Mouse (Mus musculus) cortical plate, adult 2 months (tissue): Measurements from ENCODE around the gene E030018B13Rik. TPM values are rescaled to one million over a fixed set of nuclear protein-coding genes. Genes with fewer than 3 reads are reported as not detected.
A peak's percentile ranks its signal among the peaks of the same experiment; 100 is the strongest.

Source experiments
- H3K27ac ChIP-seq: fragments of 200-500 bp; 2 replicates; pipeline ENCODE4 v1.5.1; 2012; ENCODE audit warnings: low read length, control low read depth, inconsistent platforms; ENCODE audit not compliant: insufficient read depth
- H3K4me1 ChIP-seq: fragments of 200-500 bp; 2 replicates; pipeline ENCODE4 v1.6.1; 2011; ENCODE audit warnings: low read length; ENCODE audit not compliant: control insufficient read depth, insufficient read depth
- H3K4me3 ChIP-seq: fragments of 200-500 bp; 2 replicates; pipeline ENCODE4 v1.5.1; 2011; ENCODE audit warnings: mild to moderate bottlenecking, low read length, control low read depth; ENCODE audit not compliant: insufficient read depth
- CTCF ChIP-seq: fragments of 200-500 bp; IDR thresholded peaks from 2 replicates; pipeline ENCODE4 v1.5.1; 2011; ENCODE audit warnings: mild to moderate bottlenecking, control low read depth, low read length; ENCODE audit not compliant: insufficient read depth; ENCODE audit errors: extremely low read depth
- POLR2A ChIP-seq: fragments of 200-500 bp; IDR thresholded peaks from 2 replicates; pipeline ENCODE4 v1.6.1; 2011; ENCODE audit warnings: mild to moderate bottlenecking, low read length, control low read depth; ENCODE audit not compliant: insufficient read depth; ENCODE audit errors: extremely low read depth
- polyA plus RNA-seq: library from polyadenylated mRNA; depleted of rRNA; stranded (reverse); fragments of >200 nt; gene quantifications from 2 replicates; pipeline ENCODE4 v1.2.3, GENCODE M21; 2012

E030018B13Rik gene
- polyA plus RNA-seq, 1 experiment, result not detected

GRCm38 (mm10) chr7:63941501-63941900 lies 24.8 kb downstream of the E030018B13Rik start:
- H3K4me3 ChIP-seq, result no peak overlapping the region
- no peak overlapping the region for H3K27ac ChIP-seq
- no peaks in the 10 kb centered on the region for H3K4me1 ChIP-seq
- TF ChIP-seq POLR2A (no peak), CTCF (no peak)

- Histone ChIP-seq H3K27ac (no peak overlapping the region), H3K4me3 (no peak overlapping the region), H3K4me1 (no peaks in the 10 kb centered on the region)
- TF ChIP-seq CTCF, result no peak
- TF ChIP-seq POLR2A, result no peak
Measured at GRCm38 (mm10) chr7:63943946-63944345, 27.3 kb downstream of the E030018B13Rik start.

GRCm38 (mm10) chr7:63947514-63948487 lies 31.1 kb downstream of the E030018B13Rik start:
- no peak for TF ChIP-seq POLR2A
- Histone ChIP-seq H3K4me3 (no peak overlapping the region), H3K27ac (no peak overlapping the region), H3K4me1 (no peaks in the 10 kb centered on the region)

GRCm38 (mm10) chr7:63949176-63949575 lies 32.5 kb downstream of the E030018B13Rik start:
- Histone ChIP-seq H3K27ac (no peak overlapping the region), H3K4me3 (no peak overlapping the region), H3K4me1 (no peaks in the 10 kb centered on the region)
- TF ChIP-seq CTCF, result no peak
- no peak for TF ChIP-seq POLR2A

GRCm38 (mm10) chr7:63950931-63951607 lies 34.4 kb downstream of the E030018B13Rik start:
- Histone ChIP-seq H3K4me1 (no peaks in the 10 kb centered on the region), H3K4me3 (no peak overlapping the region), H3K27ac (0 out of 2 replicates have a peak overlapping the region, but pooled peaks have one; percentile 11)
- TF ChIP-seq POLR2A (no peak), CTCF (no peak)

GRCm38 (mm10) chr7:63952077-63952898 lies 35.6 kb downstream of the E030018B13Rik start:
- H3K4me3 ChIP-seq, result no peak overlapping the region
- TF ChIP-seq CTCF, result no peak
- no peak for TF ChIP-seq POLR2A
- H3K27ac ChIP-seq, result 0 out of 2 replicates have a peak overlapping the region, but pooled peaks have one; percentile 54
- no peaks in the 10 kb centered on the region for H3K4me1 ChIP-seq

- no peak overlapping the region for H3K27ac ChIP-seq
Measured at GRCm38 (mm10) chr7:63955440-63955839, 38.8 kb downstream of the E030018B13Rik start.

GRCm38 (mm10) chr7:63956138-63956823 lies 39.6 kb downstream of the E030018B13Rik start:
- Histone ChIP-seq H3K4me1 (peaks cover 12% of the 10 kb centered on the region), H3K27ac (peak overlapping the region; percentile 40), H3K4me3 (no peak overlapping the region)
- TF ChIP-seq CTCF (no peak), POLR2A (no peak)

More at GRCm38 (mm10) chr7:63955440-63955839, 38.8 kb downstream of the E030018B13Rik start:
- Histone ChIP-seq H3K4me3 (no peak overlapping the region), H3K4me1 (peaks cover 12% of the 10 kb centered on the region)
- no peak for TF ChIP-seq CTCF
- TF ChIP-seq POLR2A, result no peak

- peaks cover 12% of the 10 kb centered on the region for H3K4me1 ChIP-seq
- no peak overlapping the region for H3K4me3 ChIP-seq
- peak overlapping the region; percentile 59 for H3K27ac ChIP-seq
- no peak for TF ChIP-seq CTCF
- TF ChIP-seq POLR2A, result 0 out of 2 replicates have a peak, but pooled peaks have one; percentile 39
Measured at GRCm38 (mm10) chr7:63956981-63957713, 40.5 kb downstream of the E030018B13Rik start.
